Mouse (Mus musculus): ENCODE results near the gene Alg1.
A peak's percentile ranks its signal among the peaks of the same experiment; 100 is the strongest.

Gene Alg1

DNA sequence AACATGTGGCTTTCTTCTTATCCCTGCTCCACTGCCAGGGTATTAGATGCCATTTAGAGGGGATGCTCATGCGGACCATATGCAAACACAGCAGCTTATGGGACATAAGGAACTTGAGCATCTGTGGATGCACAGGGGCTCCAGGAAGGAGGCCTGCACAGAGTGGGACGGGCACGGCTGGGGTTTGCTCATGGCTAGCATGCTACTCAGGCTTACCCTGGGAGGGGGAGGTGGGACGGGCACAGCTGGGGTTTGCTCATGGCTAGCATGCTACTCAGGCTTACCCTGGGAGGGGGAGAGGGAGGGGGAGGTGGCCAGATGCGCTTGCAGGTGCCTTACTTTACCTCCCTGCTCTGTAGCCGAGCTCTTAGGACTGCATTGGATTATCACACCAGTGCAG, 9.5 kb downstream of the Alg1 start:
- no peak for DNase-seq

DNA sequence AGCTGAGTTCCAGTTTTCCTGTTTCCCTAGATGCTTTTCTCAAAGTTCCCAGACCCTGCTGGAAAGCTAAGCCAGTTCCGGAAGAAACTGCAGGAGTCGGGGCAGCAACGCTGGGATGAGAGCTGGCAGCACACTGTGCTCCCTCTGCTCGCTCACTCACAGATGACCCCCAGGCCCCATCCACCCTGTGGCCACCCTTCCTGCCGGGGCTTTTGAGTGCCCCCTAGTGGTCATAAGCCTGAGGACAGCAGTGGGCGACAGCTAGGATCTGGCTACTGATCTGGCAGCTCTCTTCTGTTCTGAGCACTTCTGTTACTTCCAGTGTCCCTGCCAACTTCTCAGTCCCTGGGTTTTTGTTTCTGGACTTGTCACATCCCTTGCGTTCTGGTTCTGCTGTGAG, 11.0 kb downstream of the Alg1 start:
- peak; percentile 39 to 55 for DNase-seq

DNA sequence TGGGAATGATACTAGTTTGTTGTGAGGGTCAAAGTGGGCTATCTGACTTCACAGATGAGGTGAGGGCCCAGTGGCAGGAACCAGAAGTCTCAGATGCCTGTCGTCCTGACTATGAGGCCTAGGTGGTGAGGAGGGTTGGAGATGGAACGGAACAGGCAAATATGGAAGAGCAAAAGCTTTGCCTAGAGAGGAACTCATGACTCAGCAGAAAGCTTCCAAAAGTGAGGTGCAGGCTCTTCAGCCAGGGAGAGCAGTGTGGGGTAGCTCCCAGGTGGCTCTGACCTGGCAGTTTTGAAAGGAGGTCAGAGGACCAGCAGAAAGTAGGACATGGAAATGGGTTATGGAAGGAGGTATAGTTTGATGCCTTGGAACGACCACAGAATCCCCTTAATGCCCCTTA, 17.5 kb downstream of the Alg1 start:
- DNase-seq = no peak

DNA sequence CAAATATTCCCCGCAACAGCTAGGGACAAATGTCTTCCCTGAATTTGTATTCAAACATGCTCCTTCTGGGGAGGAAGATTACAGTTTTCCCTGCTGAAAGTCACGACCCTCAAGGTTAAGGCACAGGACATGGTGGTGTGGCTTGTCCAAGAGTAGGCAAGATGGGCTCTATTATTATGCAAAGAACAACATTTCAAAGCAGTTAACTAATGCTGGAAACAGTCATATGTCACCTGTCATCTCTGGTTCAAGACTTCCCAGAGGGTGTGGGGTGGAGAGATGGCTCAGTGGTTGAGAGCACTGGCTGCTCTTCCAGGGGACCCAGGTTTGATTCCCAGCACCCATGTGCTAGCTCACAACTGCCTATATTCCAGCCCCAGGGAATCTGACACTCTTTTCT, 18.8 kb downstream of the Alg1 start:
- no peak for DNase-seq

DNA sequence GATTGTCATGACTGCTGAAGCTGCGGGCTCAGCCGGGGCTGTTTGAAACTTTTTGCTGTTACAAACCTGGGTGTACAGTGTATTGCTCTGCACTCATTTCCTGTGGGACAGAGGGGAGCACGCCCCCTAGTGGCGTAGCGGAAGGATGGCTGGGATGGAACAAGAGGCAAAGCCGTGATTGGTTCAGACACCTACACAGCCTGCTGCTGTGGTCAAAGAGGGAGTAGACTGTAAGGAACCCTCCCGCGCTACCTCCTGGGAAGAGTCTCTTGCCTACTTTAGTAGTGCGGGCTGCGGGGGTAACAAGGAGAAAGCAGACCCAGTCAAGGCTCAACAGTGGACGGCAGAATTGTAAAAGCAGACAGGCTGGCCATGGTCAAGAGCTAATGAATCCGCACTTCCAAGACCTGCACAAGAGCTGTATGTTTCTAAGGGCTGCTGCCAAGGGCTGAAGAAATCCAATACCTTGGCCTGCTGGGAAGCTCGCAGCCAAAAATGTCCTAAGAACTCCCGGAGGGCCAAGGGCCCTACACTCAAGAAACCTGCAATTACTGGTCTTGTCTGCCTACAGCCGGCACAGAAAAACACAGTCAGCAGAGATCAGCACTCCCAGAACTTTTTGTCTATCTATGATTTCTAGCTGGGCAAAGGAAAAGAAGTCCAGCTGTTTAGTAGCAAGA, 21.1 kb downstream of the Alg1 start:
- DNase-seq = peak; percentile 49 to 63

DNA sequence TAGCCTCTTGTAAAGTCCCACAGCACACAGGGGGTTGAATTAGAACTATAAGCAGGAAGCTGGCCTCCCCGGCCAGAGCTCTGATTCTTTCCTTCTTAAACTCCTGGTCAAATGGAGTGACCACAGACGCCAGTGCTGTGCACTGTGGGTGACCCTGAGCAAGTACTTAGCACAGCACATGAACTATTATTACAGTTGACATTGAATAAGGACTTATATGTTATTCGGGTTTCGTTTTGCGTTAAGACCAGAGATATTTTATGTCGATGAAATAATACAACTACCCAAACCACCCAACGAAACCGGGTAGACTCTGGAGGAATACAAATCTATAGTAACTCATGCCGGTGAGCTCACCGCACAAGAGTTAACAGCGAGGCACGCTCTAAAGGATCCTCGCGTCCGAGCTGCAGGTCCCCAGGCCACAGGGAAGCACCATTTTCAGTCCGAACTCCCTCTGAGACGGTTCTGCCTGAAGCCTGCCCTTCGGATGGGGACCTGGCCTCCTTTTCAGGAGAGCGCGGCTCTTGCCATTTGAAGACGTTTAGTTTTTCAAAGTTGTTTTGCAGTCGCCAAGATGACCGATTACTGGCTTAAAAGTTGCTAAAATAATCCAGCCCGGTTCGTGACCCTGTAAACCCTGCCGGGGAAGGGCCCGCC, 21.8 kb downstream of the Alg1 start:
- no peak for DNase-seq

DNA sequence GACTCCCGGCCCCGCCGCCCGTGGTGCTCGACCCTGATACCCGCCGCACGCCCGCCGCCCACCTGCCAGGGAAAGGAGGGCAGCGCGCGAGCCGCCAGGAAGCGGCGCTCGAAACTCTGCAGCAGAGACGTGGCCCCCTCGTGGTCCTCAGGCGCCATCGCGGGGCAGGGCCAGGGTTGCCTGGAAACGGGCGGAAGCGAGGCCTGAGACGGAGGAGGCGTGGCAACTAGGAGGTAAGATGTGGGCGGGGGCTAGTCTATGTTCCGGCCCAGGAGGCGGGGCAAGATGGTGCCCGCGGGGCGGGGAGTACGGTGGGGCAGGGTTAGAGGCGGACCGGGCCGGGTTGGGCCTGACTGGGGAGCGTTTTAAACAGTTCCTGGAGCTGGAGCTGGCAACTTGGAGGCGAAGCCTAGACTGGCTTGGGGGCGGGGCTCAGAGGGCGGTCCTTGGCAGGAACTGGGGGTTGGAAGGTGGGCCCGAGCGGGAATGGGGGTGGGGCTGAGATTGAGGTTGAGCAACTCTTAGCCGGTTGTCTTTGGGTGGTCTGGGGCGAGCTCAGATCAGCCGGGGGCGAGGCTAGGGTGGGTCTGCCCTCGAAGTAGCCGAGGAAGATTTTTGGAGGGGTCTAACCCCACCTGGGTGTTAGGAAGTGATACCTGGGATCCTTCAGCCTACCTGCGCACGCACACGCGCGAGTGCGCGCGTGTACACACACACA, 22.5 kb downstream of the Alg1 start, which contains the start of gene Eef2kmt:
Eef2kmt (minus strand) TSS at position 205 of the 718 bp plus-strand sequence.
- peak; percentile 84 to 91 for DNase-seq

DNA sequence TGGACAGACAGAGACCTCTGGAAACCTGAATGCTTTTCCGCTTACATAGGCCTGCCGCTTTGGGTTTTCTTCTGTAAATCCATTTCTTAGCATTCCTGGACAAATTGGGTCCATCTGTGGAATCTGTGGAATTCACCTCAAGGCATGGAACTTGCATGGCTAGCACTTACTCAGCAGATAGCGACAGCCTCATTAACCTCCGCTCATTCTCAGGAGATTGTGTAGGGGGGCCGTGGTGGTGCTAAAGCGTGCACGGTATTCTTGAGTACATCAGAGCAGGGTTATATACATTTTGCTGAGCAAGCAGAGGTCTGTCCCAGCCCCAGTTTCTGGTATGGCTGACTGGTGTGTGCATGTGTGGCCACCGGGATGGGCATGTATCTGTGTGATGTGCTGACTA, 29.7 kb downstream of the Alg1 start:
- DNase-seq = no peak

DNA sequence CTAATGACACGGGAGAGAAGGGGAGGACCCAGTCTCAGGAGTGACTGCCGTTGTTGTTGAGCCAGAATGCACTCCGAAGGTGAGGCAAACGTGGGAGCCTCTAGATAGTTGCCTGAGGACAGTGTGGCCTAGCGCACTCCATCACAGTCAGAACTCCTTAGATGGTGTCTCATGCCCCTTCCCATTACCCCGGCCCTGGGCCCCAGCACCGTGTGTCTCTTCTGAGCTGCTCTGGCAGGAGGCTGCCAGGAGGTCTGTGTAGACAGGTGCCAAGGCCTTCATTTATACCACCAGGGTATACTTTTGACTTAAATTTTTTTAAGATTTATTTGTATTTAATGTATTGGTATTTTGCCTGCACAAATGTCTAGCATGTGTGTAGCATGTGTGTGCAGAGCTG, 30.5 kb downstream of the Alg1 start:
- no peak for DNase-seq

DNA sequence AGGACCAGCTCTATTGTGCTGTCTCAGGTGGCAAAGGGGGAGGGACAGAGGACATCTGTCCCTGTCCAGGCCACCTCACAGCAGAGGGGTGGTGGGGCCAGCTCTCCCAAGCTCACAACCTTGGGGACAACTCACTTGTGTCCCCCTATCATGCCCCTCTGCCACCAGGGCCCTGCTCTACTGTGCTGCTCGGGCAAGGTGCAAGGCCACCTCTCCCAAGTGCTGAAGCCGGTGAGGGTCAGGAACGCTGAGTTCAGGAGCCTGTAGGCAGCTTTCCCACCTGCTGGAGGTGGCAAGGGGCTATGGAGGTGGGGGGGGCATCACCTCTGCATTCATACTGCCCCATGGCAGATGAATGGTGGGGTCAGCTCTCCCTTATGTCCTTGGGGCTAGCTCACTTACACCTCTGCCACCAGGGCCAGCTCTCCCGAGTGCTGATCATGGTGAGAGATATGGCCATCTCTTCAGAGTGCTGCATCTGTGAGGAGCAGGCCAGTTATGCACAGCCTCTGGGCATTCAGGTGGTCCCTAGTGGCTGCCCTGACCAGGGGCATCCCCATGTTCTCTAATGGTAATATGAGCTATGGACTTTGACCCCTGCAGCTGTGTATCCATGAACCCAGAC, 38.1 kb downstream of the Alg1 start:
- no peak for DNase-seq

DNA sequence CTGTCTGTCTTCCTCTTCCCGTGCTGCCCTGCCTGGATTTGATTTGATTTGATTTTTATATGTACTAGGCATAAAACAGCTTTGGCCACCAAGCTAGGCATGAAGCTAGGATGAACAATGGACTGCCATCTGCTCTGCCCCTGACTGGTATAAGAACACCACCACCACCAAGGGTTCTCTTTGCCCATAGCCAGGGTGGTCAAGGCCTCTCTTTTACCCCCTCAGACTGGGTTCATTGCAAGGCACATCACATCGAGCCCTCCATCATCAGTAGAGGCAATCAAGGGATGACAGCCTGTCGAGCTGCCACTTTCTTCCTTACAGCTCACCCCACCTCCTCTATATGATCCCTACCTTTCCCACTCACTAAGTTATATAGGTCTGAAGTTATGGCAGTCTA, 39.0 kb downstream of the Alg1 start:
- no peak for DNase-seq

DNA sequence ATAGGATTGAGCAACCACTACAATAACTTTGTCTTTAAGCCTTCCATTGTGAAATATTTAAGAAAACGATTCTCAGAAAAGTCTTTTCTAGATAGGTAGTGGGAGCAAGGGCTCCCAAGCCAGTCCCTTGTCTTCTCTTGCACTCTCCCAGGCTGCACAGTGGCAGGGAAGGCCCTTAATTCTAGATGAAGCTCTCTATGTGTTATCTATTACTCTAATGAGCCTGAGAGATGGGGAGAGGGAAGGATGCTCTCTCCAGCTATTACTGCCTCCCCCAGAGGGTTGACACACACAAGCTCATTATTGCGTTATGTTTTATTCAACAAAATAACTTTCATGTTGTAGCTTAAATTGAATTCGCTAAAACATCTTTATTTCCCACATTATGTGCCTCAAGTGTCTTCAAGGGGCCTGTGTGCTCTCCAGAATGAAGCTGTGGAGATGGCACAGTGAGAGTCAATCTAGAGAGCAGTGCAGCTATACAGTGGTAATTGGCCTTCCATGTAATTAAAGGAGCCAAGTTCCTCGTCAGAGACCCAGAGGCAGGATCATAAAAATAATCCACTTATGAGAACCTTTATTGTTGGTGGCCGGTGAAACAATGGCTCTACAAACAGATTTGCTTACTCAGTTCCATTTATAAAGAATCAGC, 46.3 kb downstream of the Alg1 start:
- DNase-seq = no peak

DNA sequence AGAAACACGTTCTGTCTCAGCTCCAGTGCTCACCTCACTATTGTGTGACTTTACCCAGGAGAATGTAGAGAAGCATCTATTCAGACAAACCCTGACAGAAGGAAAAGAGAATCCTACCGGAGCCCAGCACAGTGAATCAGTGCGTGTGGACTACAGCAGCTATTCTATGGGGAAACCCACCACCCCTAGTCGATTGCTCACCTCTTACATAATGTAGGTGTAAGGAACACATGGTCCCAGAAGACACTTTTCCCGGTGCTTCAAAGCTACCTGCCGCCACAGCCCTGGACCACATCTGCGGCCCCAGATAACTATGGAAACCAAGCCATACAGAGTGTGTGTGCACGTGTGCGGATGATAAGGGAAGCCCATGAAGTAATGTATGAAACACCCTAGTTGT, 49.3 kb downstream of the Alg1 start:
- no peak for DNase-seq

DNA sequence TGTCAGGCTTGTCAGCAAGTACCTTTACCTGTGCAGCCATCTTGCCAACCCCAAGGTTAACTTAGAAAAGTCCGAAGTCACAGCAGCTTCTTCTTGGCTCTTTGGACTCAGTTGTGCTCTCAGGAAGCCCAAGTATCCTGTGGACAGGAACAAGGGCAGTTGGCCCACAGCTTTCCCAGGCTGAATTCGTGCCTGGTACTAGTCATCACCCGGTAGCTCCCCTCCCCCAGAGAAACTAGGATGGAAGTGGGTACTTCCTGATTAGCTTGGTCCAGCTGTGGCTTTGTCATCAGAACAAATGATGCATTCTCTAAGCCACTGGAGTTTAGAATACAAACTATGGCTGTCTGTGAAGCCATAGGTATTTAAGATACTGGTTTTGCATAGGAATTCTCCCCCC, 52.0 kb downstream of the Alg1 start:
- no peak for DNase-seq

Data from cerebellum, postnatal 36 days (tissue).